In the genomic region with DNA sequence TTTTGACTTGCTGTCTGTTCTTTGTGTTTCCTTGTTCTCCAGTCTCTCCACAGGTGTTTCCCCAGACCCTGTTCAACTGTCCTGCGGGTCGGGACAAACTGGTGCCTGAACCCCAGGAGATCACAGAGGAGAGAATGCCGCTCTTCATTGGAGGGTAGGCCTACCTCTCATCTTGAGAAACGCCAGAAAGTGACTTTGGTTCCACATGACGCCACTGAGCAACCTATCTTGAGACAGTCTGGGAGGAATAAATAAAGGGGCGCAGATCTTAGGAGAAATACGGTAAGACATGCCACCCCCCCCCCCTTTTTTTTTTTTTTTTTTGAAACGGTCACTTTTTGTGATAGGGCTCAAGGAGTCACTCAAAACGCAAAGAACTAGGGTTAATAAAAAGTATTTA, we compare ENCODE assay signal across 9 mouse cellular contexts. TPM values are rescaled to one million over a fixed set of nuclear protein-coding genes. Genes with fewer than 3 reads are reported as not detected.
DNase-seq lines count a peak whose midpoint lies in the region; ATAC-seq and TF ChIP-seq lines count a peak whose summit lies in the region.
"Had no signal": no experiment of that assay in that cellular context is flagged by ENCODE, and none has a peak within 500 bp of the region (broad histone marks: within the 10 kb centered on the region; RNA-seq: fewer than 3 reads in every experiment).

No protein-coding gene starts in this region.

- peak overlapping the region; percentile 75 for H3K9ac ChIP-seq in hindbrain, embryonic 14.5 days

- peak; percentile 58; the same call in 1 of the 2 replicates for ATAC-seq in hindbrain, embryonic 14.5 days (ENCODE audit: low FRiP score)
- peak; percentile 24; the same call in 1 of the 2 replicates for ATAC-seq in megakaryocyte, adult 5-6 weeks (ENCODE audit: poor library complexity, severe bottlenecking)

- 0 out of 2 replicates have a peak, but pooled peaks cover 4% of the 10 kb centered on the region for H3K4me1 ChIP-seq in hindbrain, embryonic 14.5 days (replicated peaks; ENCODE audit: control insufficient read depth, insufficient read depth, low read length)

- 3% methylated on average over 9 of the region's 9 CpGs for WGBS in hindbrain, embryonic 14.5 days

- peak overlapping the region; percentile 81 for H3K4me2 ChIP-seq in hindbrain, embryonic 14.5 days (replicated peaks)

- H3K27ac ChIP-seq in left cerebral cortex, adult 2 months, result peak overlapping the region; percentile 94
- peak overlapping the region; percentile 93 for H3K27ac ChIP-seq in hindbrain, embryonic 14.5 days

- H3K9me3 ChIP-seq in hindbrain, embryonic 14.5 days (ENCODE audit: control insufficient read depth, low read length), result no peaks in the 10 kb centered on the region

- no peaks in the 10 kb centered on the region for H3K36me3 ChIP-seq in hindbrain, embryonic 14.5 days (replicated peaks; ENCODE audit: control insufficient read depth, insufficient read depth)

- peak overlapping the region; percentile 62 for H3K4me3 ChIP-seq in left cerebral cortex, adult 2 months
- peak overlapping the region; percentile 46 for H3K4me3 ChIP-seq in hindbrain, embryonic 14.5 days (replicated peaks; ENCODE audit: low read length)

- DNase-seq in left cerebral cortex, adult 2 months (ENCODE audit: extremely low spot score in 1 of 2, low spot score in 2 of 2), result peak in 1 of 2 experiments; percentile 16
- no peak for DNase-seq in left cerebral cortex, adult 18-20 months (ENCODE audit: low spot score in 2 of 2)
- peak; percentile 1 for DNase-seq in T-cell, adult 2 months (ENCODE audit: low spot score)
- peak; percentile 42 for DNase-seq in embryo, embryonic 11 days
- peak; percentile 73 for DNase-seq in hindbrain, embryonic 14.5 days (ENCODE audit: low spot score)
- peak; percentile 11 for DNase-seq in thymus, postnatal 14 days
- no peak for DNase-seq in gastrocnemius, postnatal 10 days

- no peaks in the 10 kb centered on the region for H3K27me3 ChIP-seq in hindbrain, embryonic 14.5 days (ENCODE audit: control insufficient read depth, insufficient read depth, low read length)

- TF ChIP-seq CTCF in left cerebral cortex, adult 2 months (IDR thresholded peaks at IDR 0.05), result no peak

- intact Hi-C loops in left cerebral cortex, adult 2 months (cut with DNase I), result loop anchor here (2.0 kb wide), 1 partner anchor 44 kb away; no protein-coding TSS in a partner anchor

RNA-seq across cellular contexts. Expression of a gene that starts 11.4 kb away (rescaled TPM):
- total RNA-seq in left cerebral cortex, adult 2 months (2021), result not detected
- not detected for total RNA-seq in left cerebral cortex, adult 18-20 months (2021)
- polyA plus RNA-seq in hindbrain, embryonic 14.5 days (2014; fragmentation: Nextera tagmentation; extraction: Ambion mirVana), result not detected in 2 replicates
- not detected in 2 replicates for total RNA-seq in megakaryocyte, adult 5-6 weeks (2015)
- not detected in 2 replicates for total RNA-seq in megakaryocyte, adult 5-6 weeks (2017)
- not detected for total RNA-seq in gastrocnemius, postnatal 10 days (2021)
- polyA plus RNA-seq: gonadal fat pad, adult 2 months had no signal

RNA-seq across cellular contexts. Expression of a gene that starts 28.2 kb away (rescaled TPM):
- total RNA-seq in left cerebral cortex, adult 2 months (2021), result not detected
- total RNA-seq in left cerebral cortex, adult 18-20 months (2021), result not detected
- polyA plus RNA-seq in hindbrain, embryonic 14.5 days (2014; fragmentation: Nextera tagmentation; extraction: Ambion mirVana), result 0.18 and 0.23 TPM in 2 replicates
- total RNA-seq in megakaryocyte, adult 5-6 weeks (2015), result not detected in 2 replicates
- not detected in 2 replicates for total RNA-seq in megakaryocyte, adult 5-6 weeks (2017)
- total RNA-seq in gastrocnemius, postnatal 10 days (2021), result not detected
- polyA plus RNA-seq: gonadal fat pad, adult 2 months had no signal

RNA-seq across cellular contexts. Expression of a gene that starts 42.5 kb away (rescaled TPM):
- total RNA-seq in left cerebral cortex, adult 2 months (2021), result 10 to 100 TPM; 25.1 to 27.2 TPM
- 10 to 100 TPM; 22.9 to 25.7 TPM for total RNA-seq in left cerebral cortex, adult 18-20 months (2021)
- 19.7 and 19.8 TPM in 2 replicates for polyA plus RNA-seq in hindbrain, embryonic 14.5 days (2014; fragmentation: Nextera tagmentation; extraction: Ambion mirVana)
- total RNA-seq in megakaryocyte, adult 5-6 weeks (2015), result 9.6 and 12.0 TPM in 2 replicates
- 18.2 and 18.5 TPM in 2 replicates for total RNA-seq in megakaryocyte, adult 5-6 weeks (2017)
- 1 to 10 TPM; 4.8 to 7.0 TPM for total RNA-seq in gastrocnemius, postnatal 10 days (2021)

RNA-seq across cellular contexts. Expression of a gene that starts 53.7 kb away (rescaled TPM):
- total RNA-seq in left cerebral cortex, adult 2 months (2021), result not detected
- total RNA-seq in left cerebral cortex, adult 18-20 months (2021), result not detected
- not detected in 2 replicates for polyA plus RNA-seq in hindbrain, embryonic 14.5 days (2014; fragmentation: Nextera tagmentation; extraction: Ambion mirVana)
- total RNA-seq in megakaryocyte, adult 5-6 weeks (2015), result not detected in 2 replicates
- total RNA-seq in megakaryocyte, adult 5-6 weeks (2017), result not detected in 2 replicates
- total RNA-seq in gastrocnemius, postnatal 10 days (2021), result not detected
- polyA plus RNA-seq: gonadal fat pad, adult 2 months had no signal

RNA-seq across cellular contexts. Expression of a gene that starts 56.6 kb away (rescaled TPM):
- total RNA-seq in left cerebral cortex, adult 2 months (2021), result 10 to 100 TPM; 44.5 to 45.1 TPM
- 10 to 100 TPM; 39.3 to 43.6 TPM for total RNA-seq in left cerebral cortex, adult 18-20 months (2021)
- 132 and 151 TPM in 2 replicates for polyA plus RNA-seq in hindbrain, embryonic 14.5 days (2014; fragmentation: Nextera tagmentation; extraction: Ambion mirVana)
- 77.4 and 79.9 TPM in 2 replicates for total RNA-seq in megakaryocyte, adult 5-6 weeks (2015)
- 54.1 and 74.4 TPM in 2 replicates for total RNA-seq in megakaryocyte, adult 5-6 weeks (2017)
- 10 to 100 TPM; 26.3 to 28.5 TPM for total RNA-seq in gastrocnemius, postnatal 10 days (2021)

Comparison
In these comparisons a context has a peak if more than half of its experiments do, and no peak if none do; other contexts are left out.
1. DNase-seq: peak in T-cell, adult 2 months (single experiment), embryo, embryonic 11 days (single experiment), hindbrain, embryonic 14.5 days (single experiment) and thymus, postnatal 14 days (single experiment); none in left cerebral cortex, adult 18-20 months (0 of 2) and gastrocnemius, postnatal 10 days (single experiment).